Mouse (Mus musculus): ENCODE data around the gene Tmem185b.

Gene Tmem185b

GRCm38 (mm10) chr1:119503181-119503580, 22.8 kb upstream of the Tmem185b start:
- no peak for DNase-seq (ENCODE audit: low read depth)

DNA sequence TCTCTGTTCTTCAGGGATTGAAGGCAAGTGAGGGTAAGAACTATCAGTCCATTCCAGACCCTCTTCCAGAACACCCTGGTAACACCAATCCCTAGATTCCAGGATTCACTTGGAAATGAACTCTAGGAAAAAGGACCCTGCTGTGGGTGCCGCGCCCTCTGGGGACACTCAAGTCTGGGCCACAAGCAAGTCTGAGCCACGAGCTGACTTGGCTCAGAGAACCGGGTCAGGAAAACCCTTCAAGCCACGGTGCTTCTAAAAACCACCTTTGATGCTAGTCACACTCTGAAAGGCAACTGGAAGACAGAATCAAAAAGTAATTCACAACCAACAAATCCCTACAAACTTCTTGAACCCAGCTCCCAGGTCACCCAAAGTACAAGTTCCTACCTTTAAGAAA, 22.2 kb upstream of the Tmem185b start:
- DNase-seq (ENCODE audit: low read depth): peak; percentile 49

GRCm38 (mm10) chr1:119504260-119505062, 21.5 kb upstream of the Tmem185b start, which contains the start of gene Ralb:
Ralb (minus strand) TSS chr1:119504794.
- peak; percentile 99 for DNase-seq (ENCODE audit: low read depth)

DNA sequence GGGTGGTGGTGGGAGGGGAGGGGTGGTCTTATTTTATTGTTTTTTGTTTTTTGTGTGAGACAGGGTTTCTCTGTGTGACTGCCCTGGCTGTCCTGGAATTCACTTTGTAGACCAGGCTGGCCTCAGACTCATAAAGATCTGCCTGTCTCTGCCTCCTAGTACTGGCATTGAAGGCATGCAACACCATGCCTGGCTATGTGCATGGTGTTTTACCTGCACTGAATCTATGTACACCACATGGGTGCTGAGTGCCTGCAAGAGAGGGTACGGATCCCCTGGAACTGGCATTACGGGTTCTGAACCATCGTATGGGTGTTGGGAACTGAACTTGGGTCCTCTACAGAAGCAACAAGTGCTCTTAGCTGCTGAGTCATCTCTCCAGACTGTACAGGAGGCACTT, 20.0 kb upstream of the Tmem185b start:
- DNase-seq (ENCODE audit: low read depth): no peak

GRCm38 (mm10) chr1:119508548-119508947, 17.4 kb upstream of the Tmem185b start:
- DNase-seq (ENCODE audit: low read depth): no peak

GRCm38 (mm10) chr1:119509474-119509873, 16.5 kb upstream of the Tmem185b start:
- peak; percentile 85 for DNase-seq (ENCODE audit: low read depth)

- DNase-seq (ENCODE audit: low read depth): no peak
These were observed 15.6 kb upstream of the Tmem185b start for GRCm38 (mm10) chr1:119510409-119510808.

GRCm38 (mm10) chr1:119510857-119511256, 15.1 kb upstream of the Tmem185b start:
- DNase-seq (ENCODE audit: low read depth): no peak

GRCm38 (mm10) chr1:119518060-119518459, 7.9 kb upstream of the Tmem185b start:
- no peak for DNase-seq (ENCODE audit: low read depth)

GRCm38 (mm10) chr1:119518786-119519185, 7.2 kb upstream of the Tmem185b start:
- no peak for DNase-seq (ENCODE audit: low read depth)

- DNase-seq (ENCODE audit: low read depth): no peak
These were observed 6.7 kb upstream of the Tmem185b start for GRCm38 (mm10) chr1:119519286-119519685.

GRCm38 (mm10) chr1:119521029-119521428, 4.9 kb upstream of the Tmem185b start:
- DNase-seq (ENCODE audit: low read depth): no peak

- DNase-seq (ENCODE audit: low read depth): no peak
These were observed 4.3 kb upstream of the Tmem185b start for GRCm38 (mm10) chr1:119521681-119522080.

- DNase-seq (ENCODE audit: low read depth): no peak
These were observed 3.2 kb upstream of the Tmem185b start for GRCm38 (mm10) chr1:119522726-119523125.

DNA sequence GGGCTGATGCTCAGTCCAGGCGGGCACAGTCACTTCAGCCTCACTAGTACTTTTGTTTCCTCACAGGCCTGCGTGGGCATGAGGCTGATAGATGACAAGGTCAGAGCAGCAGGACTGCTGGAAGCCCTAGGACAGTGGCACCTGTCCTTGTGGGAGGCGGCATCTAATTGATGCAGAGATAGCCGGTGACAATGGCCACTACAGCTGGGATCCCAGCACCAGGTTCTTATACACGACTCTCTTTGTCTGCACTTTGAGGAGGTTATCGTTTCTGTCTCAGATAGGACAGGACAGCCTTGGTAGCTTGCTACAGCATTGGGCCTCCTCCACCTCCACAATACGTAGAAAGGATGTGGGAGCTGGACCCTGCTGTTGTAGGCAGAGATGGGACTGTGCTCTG, 2.6 kb upstream of the Tmem185b start:
- no peak for DNase-seq (ENCODE audit: low read depth)

GRCm38 (mm10) chr1:119523826-119524225, 2.1 kb upstream of the Tmem185b start:
- no peak for DNase-seq (ENCODE audit: low read depth)

GRCm38 (mm10) chr1:119525004-119525444, 936 bp upstream of the Tmem185b start:
- no peak for DNase-seq (ENCODE audit: low read depth)

- no peak for DNase-seq (ENCODE audit: low read depth)
These were observed 5.0 kb downstream of the Tmem185b start for GRCm38 (mm10) chr1:119530941-119531340.

DNA sequence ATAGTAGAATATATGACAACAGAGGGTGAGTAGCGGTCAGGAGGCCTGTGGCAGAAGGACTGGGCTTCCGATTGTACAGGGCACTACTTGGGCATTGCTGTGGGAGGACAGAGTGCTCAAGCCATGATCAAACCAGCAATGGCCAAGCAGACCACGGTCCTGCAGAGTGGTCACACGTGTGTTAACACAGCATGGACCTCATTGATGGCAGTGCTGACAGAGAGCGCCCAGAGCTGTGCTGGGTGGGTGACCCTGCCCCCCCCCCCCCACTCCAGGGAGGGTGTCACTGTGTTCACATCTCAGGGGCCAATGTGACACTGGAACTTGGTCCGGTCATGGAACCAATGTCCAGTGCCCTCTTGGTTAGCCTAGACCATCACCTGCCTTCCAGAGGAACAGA, 6.2 kb downstream of the Tmem185b start:
- DNase-seq (ENCODE audit: low read depth): no peak

- DNase-seq (ENCODE audit: low read depth): no peak
These were observed 7.3 kb downstream of the Tmem185b start for GRCm38 (mm10) chr1:119533093-119533805.

DNA sequence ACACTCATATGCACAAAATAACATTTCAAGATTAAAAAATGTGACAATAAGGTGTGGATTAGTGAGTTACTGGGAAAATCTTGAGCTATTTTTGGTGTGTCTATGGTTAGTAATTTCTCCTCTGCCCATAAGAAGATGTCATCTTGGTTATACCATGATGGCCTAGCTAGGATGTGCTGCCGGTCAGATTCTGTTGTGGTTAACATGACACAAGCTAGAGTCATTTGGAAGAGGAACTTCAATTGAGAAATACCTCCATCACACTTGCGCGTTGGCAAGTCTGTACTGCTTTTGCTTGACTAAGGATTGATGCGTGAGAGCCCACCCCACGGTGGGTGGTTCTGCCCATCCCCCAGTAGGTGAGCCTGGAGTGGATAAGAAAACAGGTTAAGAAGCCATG, 8.4 kb downstream of the Tmem185b start:
- peak; percentile 89 for DNase-seq (ENCODE audit: low read depth)

DNA sequence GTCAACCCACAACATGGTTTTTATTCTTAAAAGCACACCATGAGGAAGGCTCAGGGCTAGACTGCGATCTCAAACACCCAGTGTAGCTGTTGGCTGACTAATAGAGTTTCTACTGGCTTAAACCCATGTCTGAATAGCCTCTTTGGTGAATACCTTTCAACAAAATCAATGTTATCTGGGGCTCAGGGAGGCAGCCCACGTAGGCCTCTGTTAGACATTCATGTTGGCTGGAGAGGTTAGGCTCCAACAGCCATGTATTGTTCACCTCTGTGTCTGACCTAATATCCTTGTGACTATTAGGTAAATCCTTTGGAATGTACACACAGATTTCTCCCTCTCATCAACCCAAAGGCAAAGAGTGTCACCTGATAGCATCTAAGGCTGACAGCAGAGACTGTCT, 10.2 kb downstream of the Tmem185b start:
- no peak for DNase-seq (ENCODE audit: low read depth)

DNA sequence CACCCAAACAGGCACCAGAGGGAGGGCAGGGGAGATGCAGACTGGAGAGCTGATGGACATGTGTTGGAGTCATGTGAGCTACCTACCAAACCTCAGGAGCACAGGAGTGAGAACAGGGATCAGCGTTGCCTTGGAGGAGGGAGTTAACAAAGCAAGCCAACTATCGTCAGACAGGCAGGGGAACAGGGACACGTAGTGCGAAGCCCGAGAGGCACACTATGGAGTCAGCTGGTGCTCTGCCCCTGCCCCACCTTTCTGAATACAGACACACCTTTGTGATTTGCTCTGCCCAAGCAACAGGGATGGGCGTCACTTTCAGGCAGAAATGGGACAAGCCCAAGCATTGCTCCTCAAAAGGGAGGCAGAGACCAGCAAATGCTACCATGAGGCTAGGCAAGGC, 11.7 kb downstream of the Tmem185b start:
- no peak for DNase-seq (ENCODE audit: low read depth)

Data from 416B (cell line).